Mouse (Mus musculus): Measurements from ENCODE around the gene Kctd2.
"Not testable (repeated sequence)": the region's sequence is repeated elsewhere in the genome, so short reads cannot be mapped to it uniquely, and the experiment has no call there.

Gene Kctd2

DNA sequence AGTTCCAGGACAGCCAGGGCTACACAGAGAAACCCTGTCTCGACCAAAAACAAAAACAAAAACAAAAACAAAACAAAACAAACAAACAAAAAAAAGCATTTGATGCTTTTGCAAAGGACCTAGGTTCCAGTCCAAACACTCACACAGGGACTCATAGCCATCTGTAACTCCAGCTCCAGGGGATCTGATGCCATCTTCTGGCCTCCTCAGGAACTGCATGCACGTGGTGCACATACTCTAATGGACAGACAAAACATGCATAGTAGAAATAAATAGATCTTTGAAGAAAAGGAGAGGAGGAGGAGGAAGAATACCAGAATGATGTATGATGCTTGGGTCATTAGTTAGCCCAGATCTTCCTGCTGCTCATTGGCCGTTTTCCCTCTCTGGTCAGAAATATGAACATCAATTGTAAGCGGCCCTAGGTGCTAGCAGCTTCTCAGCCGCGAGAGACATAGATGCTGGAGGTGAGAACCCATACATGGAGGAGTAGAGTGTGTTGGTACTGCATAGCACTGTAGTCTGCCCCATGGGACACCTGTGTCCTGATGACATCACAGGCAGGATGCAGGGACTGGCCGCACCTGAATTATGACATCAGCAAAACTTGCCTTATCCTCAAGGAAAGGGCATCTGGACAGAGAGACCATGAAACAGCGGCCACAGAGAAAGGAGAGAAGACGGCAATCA, 20.1 kb downstream of the Kctd2 start, which contains the start of gene Trim80:
Gene Trim80, plus strand, starts transcription at position 640 of the 690 bp plus-strand sequence.
- DNase-seq, result no peak

DNA sequence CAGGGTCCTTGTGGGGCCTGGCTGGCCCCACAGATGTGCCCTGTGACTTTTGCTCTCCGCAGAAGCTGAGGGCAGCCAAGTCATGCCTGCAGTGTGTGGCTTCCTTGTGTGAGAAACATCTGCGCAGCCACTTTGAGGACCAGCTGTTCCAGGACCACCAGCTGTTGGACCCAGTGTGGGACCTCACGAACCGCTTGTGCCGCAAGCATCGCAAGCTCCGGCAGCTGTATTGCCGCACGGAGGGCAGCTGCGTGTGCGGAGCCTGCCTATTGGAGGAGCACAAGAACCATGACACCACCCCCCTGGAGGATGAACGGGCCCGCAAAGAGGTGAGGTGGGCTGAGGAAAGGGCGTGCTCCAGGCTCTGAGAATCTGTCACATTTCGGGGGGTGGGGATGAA, 21.5 kb downstream of the Kctd2 start:
- DNase-seq, result no peak

DNA sequence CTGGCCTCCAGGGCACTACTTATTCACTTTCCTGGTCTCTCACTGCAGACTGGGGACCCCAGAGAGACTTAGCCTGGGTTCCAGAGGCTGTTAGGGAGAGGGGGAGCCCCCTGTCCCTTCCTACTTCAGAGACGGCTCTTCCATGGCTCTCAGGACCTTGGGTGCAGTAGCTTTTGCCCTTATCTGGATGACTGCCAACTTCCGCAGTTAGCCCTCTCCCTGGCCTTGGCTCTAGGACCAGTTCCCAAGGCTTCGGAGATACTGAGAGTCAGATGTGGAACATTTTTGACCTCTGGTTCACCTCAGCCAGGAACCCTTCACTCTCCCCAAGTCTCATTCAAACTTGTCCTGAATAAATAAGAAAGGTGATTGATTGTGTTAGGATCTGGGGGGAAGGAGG, 27.0 kb downstream of the Kctd2 start:
- no peak for DNase-seq

DNA sequence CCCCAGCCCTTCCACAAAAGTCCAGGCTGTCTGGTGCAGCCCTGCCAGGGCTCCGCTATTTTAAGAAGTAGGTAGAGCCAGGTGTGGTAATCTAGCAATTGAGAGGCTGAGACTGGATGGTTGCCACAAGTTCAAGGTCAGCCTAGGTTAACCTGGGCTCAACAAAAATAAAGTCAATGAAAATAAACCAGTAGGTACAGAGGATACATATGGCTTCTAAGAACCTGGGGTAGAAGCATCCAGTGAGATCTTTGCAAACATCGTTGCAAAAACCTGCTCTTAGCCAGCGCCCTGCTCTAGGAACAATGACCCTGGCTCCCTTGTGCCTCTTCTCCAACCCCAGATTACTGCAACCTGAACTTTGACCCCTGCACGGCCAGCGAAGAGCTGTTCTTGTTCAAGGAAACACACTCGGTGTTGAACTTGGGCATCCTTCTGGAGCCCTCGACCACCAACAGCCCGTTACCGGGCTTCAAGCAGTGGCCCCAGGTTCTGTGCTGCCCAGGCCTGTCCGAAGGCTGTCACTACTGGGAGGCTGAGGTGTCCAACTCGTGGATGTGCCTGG, 27.5 kb downstream of the Kctd2 start:
- no peak for DNase-seq

DNA sequence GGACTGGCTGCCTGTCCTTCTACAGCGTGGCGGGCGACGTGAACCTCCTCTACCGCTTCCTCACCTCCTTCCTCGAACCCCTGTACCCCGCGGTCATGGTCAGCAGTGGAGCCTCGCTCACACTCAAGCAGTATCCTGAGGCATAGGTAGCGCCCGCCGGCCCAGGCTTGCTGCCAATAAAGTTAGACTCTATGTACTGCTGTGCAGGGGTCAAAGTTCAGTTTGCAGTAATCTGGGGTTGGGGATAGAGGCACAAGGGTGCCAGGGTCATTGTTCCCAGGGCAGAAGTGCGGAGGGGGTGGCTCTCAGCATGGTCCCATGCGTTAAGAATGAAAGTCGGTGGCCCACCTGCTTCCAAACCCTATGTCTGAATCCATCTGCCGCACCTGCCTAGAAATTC, 28.1 kb downstream of the Kctd2 start:
- DNase-seq, result no peak

DNA sequence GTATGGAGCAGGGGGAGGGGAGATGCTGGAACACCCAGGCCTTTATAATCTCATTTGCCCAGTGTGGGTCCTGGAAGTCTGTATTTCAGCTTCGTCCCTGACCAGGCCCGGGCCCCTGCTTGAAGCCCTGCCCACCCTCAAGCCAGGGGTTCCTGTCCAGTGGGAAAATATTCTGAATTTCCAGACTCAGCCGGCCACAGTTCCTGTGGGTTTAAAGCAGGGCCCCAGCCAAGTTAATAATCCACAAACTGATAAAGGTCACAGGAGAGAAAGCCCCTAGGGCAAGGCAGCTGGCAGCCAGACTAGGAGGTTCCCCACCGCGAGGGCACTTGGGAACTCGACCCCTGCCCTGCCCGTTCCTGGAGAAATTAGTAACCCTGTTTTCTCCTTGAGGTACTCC, 29.1 kb downstream of the Kctd2 start:
- no peak for DNase-seq

DNA sequence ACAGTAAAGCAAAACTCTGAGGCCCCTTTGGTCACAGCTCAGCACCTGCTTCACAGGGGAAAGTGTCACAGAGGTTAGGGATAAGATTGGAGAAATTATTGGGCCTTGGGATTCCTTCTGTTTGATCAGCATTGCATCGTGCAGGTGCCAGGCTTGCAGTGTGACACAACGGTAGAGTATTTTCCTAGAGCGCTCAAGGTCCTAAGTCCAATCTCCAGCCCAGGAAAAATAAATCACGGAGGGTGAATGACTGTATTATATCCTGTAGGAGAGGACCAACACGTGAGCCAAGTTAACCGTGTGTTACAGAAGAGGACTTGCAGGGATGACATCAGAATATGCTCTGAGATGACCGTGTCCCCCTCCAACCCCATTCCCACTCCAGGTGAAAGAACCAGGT, 30.2 kb downstream of the Kctd2 start:
- no peak for DNase-seq

DNA sequence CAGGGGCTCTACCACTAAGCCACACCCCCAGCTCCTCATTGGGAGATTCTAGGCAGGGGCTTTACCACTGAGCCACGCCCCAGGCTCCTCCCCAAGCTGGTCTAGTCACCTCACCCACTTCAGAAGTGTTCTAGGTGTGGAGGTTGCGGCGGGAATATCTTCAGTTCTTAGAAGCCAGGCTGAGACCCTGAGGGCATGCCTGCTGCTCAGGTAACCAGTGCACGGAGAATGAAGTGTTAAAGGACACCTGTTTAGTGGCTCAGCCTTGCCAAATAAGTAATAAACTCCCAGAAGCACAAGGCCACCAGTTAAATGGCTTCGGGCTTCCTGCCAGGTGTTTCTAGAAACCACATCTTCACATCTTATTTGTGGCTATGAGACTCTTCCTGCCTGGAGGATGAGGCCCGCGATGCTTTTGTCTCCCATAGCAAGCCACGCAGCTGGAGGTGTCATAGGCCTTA, 31.9 kb downstream of the Kctd2 start:
- no peak for DNase-seq

DNA sequence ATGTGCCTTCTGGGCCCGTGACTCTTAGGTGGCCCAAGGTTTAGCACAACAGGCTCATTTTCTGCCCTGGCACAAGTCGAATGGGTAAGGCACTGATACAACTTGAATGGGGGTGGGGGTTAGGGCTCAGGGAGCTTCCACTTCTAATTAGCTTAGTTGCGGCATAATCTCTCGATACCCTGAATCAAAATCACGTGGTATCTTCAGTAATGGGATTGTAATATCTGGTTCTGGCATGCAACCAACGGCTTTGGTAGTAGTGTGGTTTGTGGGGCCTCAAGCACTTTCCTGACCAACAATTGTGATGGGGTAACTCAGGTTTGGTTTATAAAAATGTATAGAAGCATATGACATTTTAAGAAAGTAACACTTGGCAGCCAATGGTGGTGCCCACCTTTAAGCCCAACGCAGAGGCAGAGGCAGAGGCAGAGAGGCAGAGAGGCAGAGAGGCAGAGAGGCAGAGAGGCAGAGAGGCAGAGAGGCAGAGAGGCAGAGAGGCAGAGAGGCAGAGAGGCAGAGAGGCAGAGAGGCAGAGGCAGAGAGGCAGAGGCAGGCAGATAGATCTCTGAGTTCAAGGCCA, 32.4 kb downstream of the Kctd2 start:
- no peak for DNase-seq

DNA sequence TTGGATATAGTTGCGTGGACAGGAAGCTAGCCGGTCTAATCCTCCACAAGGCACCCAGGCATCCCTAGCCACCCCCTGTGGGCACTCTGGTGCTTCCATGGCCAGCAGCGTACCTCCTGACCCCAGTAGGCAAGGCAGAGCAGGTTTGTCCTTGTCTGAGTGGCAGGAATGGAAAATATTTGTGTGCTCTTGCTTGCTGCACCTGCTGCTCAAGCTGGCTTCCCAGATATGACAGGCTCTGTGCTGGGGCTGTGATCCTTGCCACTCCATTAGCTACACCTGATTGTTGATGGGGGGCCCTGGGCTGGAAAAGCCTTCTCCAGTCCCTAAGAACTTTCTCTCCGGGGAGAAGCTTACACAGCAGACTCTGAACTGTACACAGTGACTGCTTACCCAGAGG, 33.4 kb downstream of the Kctd2 start:
- DNase-seq, result no peak

DNA sequence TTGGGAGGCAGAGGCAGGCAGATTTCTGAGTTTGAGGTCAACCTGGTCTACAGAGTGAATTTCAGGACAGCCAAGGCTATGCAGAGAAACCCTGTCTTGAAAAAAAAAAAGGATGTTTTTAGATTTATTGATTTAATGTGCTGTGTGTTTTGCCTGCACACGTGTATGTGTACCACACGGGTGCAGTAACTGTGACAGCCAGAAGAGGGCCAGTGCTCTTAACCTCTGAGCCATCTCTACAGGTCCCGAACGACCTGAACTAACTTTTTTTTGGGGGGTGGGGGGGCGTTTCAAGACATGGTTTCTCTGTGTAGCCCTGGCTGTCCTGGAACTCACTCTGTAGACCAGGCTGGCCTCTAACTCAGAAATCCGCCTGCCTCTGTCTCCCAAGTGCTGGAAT, 34.9 kb downstream of the Kctd2 start:
- DNase-seq, result not testable (repeated sequence)

DNA sequence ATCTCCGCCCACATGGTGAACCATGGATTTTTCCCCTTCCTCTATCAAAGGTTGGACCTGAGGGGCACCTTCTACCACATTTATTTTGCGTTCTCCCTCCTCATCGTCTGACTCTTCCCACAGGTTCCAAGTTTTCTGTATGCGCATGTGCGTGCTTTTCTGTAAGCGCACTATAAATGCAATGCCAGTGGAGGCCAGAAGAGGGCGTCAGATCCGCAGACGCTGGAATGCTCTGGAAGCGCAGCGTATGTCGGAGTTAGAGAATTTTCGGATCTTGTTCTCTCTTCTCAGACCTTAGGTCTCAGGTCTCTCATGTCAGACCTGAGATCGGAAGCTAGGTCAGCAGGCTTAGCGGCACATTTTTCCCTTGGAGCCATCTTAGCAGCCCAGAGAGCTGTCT, 35.7 kb downstream of the Kctd2 start:
- no peak for DNase-seq

DNA sequence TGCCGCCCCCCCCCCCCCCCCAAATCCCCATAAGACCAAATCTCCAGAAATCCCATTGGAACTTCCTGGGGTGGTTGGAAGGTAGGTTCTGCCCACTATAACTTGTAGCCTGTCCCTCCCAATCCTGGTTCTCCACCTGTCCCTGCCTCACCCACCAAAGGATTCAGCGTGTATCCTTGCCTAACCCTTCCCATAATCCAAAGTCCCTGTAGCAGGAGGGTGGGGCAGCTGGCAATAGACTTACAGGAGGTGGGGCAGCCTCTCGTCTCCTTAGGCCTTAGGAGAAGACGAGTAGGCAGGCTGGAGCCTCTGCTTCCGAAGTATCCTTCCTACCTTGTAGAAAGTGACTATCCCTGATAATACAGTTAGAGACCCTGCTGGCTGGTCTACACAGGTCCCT, 36.3 kb downstream of the Kctd2 start:
- no peak for DNase-seq

DNA sequence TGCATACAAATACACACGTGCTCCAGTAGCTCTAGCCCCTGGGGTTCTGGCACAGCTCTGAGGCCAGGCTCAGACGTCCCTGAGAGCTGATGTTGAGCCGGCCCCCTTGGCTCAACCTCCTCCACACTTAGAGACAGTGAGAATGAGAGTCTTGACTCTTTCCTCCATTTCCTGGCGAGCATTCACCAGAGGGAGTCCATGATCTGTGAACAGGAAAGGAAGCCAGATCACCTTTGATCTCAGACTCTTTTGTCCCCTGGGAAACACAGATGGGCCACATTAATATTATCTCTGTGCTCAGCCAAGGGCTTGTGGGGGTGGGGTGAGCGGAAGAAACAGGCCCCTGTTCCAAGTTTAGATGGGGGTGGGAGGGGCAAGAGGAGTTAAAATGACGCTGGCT, 37.5 kb downstream of the Kctd2 start:
- no peak for DNase-seq

DNA sequence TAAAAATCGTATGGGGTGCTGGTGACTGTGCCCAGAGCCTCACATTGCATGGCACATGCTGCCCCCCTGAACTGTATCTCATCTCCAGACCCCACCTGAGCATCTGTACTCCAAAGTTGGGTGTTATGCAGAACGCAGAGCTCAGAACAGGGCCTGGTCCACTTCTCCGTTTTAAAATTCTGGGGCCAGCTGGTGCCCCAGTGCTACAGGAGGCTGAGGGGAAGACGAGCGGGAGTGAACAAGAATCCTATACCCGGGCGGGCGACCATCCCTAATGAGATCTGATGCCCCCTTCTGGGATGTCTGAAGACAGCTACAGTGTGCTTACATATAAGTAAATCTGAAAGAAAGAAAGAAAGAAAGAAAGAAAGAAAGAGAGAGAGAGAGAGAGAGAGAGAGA, 41.0 kb downstream of the Kctd2 start:
- peak; percentile 45 to 47 for DNase-seq

DNA sequence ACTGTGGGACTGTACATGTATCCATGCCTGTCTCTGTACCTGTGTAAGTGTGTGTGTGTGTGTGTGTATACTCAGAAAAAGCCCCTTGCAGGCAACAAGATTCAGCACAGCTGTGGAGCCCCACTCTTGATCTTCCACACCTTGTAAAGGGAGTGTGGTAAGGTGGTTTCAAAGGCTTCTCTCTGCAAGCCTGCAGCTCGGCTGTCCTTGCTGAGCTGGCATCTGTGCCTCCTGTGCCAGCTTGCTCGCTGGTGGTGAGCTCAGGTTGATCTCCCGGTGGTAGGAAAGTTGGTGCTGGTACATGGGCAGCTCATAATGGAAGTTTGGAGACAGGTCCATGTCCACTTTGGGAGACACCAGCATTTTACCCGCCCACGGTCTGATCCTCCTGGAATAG, 41.9 kb downstream of the Kctd2 start:
- DNase-seq, result no peak

DNA sequence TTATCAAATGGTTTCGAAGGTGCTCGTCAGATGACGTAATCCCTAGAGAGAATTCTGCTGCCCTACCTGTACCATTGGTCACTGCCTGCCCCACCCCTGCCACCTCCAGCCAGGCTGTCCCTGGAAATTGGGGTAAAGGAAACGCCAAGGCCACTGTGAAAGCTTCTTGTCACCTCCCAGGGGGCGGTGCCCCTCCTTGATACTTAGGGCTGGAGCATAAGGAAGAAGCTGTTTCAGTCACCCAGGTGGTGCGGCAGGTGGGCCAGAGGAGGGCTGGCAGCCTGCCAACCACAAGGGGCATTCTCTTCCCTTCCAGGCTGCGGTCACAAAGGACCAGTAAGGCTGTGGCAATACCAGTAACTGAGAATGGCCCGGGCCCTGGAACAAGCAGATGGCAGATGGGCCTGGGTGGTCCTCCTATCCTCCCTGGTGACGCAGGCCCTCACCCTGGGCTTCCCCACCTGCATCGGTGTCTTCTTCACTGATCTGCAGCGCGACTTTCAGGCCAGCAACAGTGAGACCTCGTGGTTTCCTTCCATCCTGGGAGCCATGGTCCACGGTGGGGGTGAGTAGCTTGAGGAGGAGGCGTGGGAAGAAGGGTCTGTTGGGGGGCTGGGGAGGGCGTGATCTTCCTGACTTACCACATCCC, 42.4 kb downstream of the Kctd2 start, which contains the start of gene Slc16a5:
Gene Slc16a5, plus strand, starts transcription at position 232 of the 649 bp plus-strand sequence.
- peak; percentile 49 to 55 for DNase-seq

DNA sequence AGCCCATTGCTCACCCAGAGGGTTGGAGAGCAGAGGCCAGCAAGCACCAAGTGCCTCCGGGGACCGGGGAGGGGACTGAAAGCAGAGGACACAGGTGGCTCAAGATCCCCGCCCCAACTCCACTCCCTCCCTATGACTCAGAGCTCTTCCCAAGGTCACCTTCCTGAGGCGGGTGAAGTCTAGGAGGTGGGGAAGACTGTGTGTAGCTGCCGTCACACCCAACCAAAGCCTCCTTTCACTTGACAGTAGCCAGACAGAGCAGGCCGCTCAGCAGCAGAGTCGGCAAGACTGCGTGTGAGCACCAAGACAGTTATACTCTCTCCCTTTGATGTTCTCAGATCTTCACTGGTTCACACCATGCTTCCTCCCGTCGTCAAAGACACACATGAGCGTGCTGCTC, 43.5 kb downstream of the Kctd2 start:
- DNase-seq, result no peak

DNA sequence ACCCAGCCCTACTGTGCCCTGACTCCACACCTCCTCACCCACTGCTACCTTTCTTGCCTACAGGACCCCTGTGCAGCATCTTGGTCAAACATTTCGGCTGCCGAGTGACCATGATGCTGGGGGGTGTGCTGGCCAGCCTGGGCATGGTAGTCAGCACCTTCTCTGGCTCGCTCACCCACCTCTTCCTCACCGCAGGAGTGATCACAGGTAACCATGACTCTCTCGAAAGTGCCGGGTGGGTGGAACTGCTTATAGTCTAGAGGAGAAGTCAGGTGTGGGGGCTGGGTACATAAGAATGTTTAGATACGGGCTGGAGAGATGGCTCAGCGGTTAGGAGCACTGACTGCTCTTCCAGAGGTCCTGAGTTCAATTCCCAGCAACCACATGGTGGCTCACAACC, 44.9 kb downstream of the Kctd2 start:
- no peak for DNase-seq

DNA sequence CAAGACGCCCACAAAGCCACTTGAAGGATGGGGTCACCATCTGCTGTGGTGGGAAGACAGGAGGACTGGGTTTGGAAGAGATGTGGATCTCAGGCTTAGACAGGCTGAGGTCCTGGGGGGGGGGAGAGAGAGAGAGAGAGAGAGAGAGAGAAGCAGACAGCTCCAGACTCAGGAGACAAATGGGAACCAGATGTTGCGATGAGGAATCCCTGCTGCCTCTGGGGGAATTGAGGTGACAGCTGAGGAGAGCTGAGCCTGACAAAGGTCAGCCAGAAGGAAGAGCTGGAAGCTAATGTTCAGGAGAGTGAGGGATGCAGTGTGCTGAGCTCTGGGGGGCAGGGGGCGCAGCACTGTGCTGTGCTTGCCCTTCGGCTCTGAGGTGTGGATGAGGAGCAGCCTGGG, 47.3 kb downstream of the Kctd2 start:
- no peak for DNase-seq

DNA sequence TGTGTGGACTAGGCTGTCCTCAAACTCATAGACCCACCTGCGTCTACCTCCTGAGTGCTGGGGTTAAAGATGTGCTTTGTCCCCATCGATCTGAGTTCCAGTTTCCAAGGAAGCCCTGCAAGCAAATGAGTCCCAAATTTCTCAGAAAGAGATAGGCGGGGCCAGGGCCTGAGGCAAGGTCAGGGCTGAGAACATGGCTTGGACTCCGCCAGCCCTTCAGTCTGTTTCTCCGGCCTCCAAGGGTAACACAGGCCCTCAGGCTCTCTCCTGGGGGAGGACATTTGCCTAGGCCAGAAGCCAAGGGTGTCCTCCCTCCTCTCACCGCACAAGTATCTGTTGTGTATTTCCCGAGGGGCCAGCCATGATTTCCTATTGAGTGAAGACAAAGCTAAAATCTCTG, 52.3 kb downstream of the Kctd2 start:
- DNase-seq, result no peak

DNA sequence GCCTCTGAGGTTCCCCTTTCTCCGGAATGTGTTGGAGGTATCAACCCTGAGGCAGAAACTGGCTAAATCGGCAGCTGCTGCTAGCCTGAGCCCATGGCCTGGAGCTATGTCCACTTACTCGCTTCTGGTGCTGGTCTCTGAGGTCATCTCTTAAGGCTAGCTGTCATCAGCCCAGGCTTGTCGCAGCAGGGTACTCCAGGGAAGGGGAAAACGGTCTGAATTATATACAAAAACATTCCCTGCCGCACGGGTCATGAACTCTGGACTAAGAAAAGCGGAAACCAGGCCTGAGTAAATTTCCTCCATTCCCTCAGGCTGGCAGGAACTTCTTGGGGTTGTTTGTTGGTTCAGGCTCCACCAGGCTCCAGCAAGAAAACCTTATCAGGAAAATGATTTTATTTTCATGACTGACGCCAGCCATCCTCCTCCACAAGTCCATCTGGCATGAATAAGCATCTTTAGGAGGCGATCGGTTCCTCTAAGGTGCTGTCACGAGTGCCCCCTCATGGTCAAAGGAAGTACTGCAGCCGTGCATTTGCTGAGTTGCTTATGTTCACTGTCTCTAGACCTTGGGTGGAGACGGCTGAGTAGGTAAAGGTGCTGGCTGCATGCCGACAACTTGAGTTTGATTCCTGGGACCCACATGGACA, 53.8 kb downstream of the Kctd2 start:
- peak; percentile 96 to 99 for DNase-seq

DNA sequence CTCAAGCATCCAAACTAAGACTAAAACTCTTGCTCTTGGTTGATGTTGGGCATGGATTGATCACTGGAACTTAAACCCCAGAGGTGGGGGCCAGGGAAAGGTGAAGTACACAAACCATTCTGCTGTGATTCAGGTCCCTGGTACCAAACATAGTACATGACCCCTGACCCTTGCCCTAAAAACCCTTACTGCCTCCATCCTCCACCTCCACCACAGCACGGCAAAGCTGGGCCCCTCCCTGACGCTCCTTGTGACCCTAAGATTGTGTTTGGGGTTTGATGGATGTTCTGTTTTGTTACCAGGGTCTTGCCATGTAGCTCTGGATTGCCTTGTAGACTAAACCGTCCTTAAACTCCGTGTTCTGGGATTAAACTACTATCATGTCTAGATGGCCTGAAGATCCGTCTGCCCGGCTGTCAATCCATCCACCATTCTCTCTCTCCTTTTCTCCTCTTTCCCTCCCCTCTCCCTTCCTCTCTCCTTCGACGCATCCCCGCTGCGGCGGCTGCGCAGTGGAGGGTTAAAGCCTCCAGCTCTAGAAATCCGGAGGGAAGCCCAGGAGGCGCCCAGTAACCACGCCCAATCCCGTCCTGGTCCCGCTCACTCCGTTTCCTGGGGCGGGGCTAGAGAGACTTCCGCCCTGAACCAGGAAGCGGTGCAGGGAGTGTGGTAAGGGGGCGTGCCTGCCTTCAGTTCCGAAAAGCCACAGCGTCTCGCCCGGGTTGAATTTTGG, 55.3 kb downstream of the Kctd2 start, which contains the start of gene Armc7:
Gene Armc7, plus strand, starts transcription at position 643 of the 733 bp plus-strand sequence.
- peak; percentile 96 to 97 for DNase-seq
